Mouse (Mus musculus) midbrain, embryonic 15.5 days (tissue): Measurements from ENCODE around the gene Ccnd2. TPM values are rescaled to one million over a fixed set of nuclear protein-coding genes. Genes with fewer than 3 reads are reported as not detected.

Experiments used
- ATAC-seq: fragments of 200-750 bp; cut with Nextera tagmentation; replicated peaks from 2 replicates; pipeline ENCODE4 v1.8.0; 2017; ENCODE audit warnings: moderate TSS enrichment
- H3K27ac ChIP-seq: fragments of 300-500 bp; sonication (generic); 2 replicates; pipeline ENCODE4 v1.5.1; 2015; ENCODE audit warnings: mild to moderate bottlenecking, inconsistent platforms
- H3K27me3 ChIP-seq: fragments of 300-500 bp; sonication (generic); replicated peaks from 2 replicates; pipeline ENCODE4 v1.6.1; 2015; ENCODE audit warnings: inconsistent platforms
- H3K36me3 ChIP-seq: fragments of 300-500 bp; sonication (generic); replicated peaks from 2 replicates; pipeline ENCODE4 v1.6.1; 2015; ENCODE audit warnings: inconsistent platforms
- H3K4me1 ChIP-seq: fragments of 300-500 bp; sonication (generic); 2 replicates; pipeline ENCODE4 v1.6.1; 2015; ENCODE audit warnings: inconsistent platforms
- H3K4me2 ChIP-seq: fragments of 300-500 bp; sonication (generic); 2 replicates; pipeline ENCODE4 v1.6.1; 2015; ENCODE audit warnings: inconsistent platforms, mild to moderate bottlenecking, moderate library complexity
- H3K4me3 ChIP-seq: fragments of 300-500 bp; sonication (generic); 2 replicates; pipeline ENCODE4 v1.5.1; 2015; ENCODE audit warnings: mild to moderate bottlenecking, inconsistent platforms
- H3K9ac ChIP-seq: fragments of 300-500 bp; sonication (generic); 2 replicates; pipeline ENCODE4 v1.6.1; 2015; ENCODE audit warnings: mild to moderate bottlenecking, inconsistent platforms
- H3K9me3 ChIP-seq: fragments of 300-500 bp; sonication (generic); 2 replicates; pipeline ENCODE4 v1.6.1; 2016; ENCODE audit warnings: inconsistent platforms
- WGBS: fragments of 180-500 bp; shearing (Covaris S2); methylation state at CpG from one replicate; pipeline ENCODE4 v1.1.7; 2015; ENCODE audit warnings: mixed read lengths; 5-methylcytosine and 5-hydroxymethylcytosine counted together
- polyA plus RNA-seq: library from polyadenylated mRNA; unstranded; fragments of >200 nt; fragmentation: Nextera tagmentation; extraction: Ambion mirVana; gene quantifications from 2 replicates; pipeline ENCODE4 v1.2.1, GENCODE M21; 2015

The Ccnd2 gene
- polyA plus RNA-seq, 1 experiment from 2014 or later: 320 TPM

GRCm38 (mm10) chr6:127122996-127123395 is 29.0 kb downstream of the Ccnd2 start:
- H3K4me1 ChIP-seq: no peaks in the 10 kb centered on the region
- no peak overlapping the region for H3K4me2 ChIP-seq
- H3K36me3 ChIP-seq: no peaks in the 10 kb centered on the region
- no peak overlapping the region for H3K4me3 ChIP-seq
- H3K9me3 ChIP-seq: no peaks in the 10 kb centered on the region
- no peaks in the 10 kb centered on the region for H3K27me3 ChIP-seq
- H3K9ac ChIP-seq: no peak overlapping the region
- no peak overlapping the region for H3K27ac ChIP-seq
- WGBS: 87% methylated on average over 5 of the region's 5 CpGs
- ATAC-seq: no peak

DNA sequence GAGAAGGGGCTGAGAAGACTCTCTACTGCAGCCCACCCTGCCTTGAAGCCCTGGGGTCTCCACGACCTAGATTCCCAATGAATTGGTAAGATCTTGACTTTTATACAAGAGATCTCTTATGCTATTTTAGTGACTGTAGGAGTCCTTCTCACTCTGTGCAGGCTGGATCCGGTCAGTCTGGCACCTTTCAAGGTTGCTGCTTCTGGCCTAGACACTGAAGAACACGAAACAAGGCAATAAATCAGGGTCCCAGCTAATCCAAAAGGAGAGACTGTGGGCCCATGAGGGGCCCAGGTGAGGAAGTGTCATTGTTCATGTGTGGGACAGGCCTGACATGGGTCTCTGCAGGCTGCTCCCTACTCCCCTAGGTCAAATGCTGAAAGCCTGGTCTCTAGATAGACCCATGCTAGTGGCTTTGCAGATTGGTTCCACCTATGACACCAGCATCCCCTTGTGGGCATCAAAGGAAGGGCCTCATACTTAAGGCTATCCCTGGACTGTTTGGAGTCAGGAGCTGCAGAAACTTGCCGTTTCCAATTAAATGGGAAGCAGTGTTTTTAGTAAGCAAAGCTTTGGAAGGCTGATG is 29.7 kb downstream of the Ccnd2 start:
- ATAC-seq: no peak
- WGBS: 80% methylated on average over 4 of the region's 4 CpGs
- H3K27ac ChIP-seq: no peak overlapping the region

GRCm38 (mm10) chr6:127114753-127115456 is 37.1 kb downstream of the Ccnd2 start:
- WGBS: 39% methylated on average over 23 of the region's 23 CpGs
- H3K27me3 ChIP-seq: no peaks in the 10 kb centered on the region
- H3K4me3 ChIP-seq: no peak overlapping the region
- no peak overlapping the region for H3K9ac ChIP-seq
- peak overlapping the region; percentile 55; the same call in 1 of the 2 replicates for H3K27ac ChIP-seq
- ATAC-seq: peak; percentile 70; the same call in 1 of the 2 replicates
- H3K36me3 ChIP-seq: no peaks in the 10 kb centered on the region
- H3K9me3 ChIP-seq: no peaks in the 10 kb centered on the region
- 0 out of 2 replicates have a peak, but pooled peaks cover 8% of the 10 kb centered on the region for H3K4me1 ChIP-seq
- no peak overlapping the region for H3K4me2 ChIP-seq

More for the DNA sequence above, 29.7 kb downstream of the Ccnd2 start:
- Histone ChIP-seq H3K4me3 (no peak overlapping the region), H3K4me1 (no peaks in the 10 kb centered on the region), H3K9ac (no peak overlapping the region), H3K27me3 (no peaks in the 10 kb centered on the region), H3K9me3 (no peaks in the 10 kb centered on the region), H3K36me3 (no peaks in the 10 kb centered on the region), H3K4me2 (no peak overlapping the region)

- H3K27me3 ChIP-seq: no peaks in the 10 kb centered on the region
- H3K9ac ChIP-seq: peak within 1 kb of the TSS; percentile 47
- peak; percentile 100 for ATAC-seq
- H3K9me3 ChIP-seq: no peaks in the 10 kb centered on the region
- H3K4me1 ChIP-seq: peaks cover 19% of the 10 kb centered on the region
- WGBS: under 1% methylated on average over 37 of the region's 37 CpGs
- peak within 1 kb of the TSS; percentile 53 for H3K27ac ChIP-seq
- H3K4me2 ChIP-seq: peak within 1 kb of the TSS; percentile 72
- no peaks in the 10 kb centered on the region for H3K36me3 ChIP-seq
- peak within 1 kb of the TSS; percentile 58 for H3K4me3 ChIP-seq
Observed at GRCm38 (mm10) chr6:127109402-127109930, 42.5 kb downstream of the Ccnd2 start, which contains the start of gene Tigar. Gene Tigar, minus strand, starts transcription at chr6:127109557.

DNA sequence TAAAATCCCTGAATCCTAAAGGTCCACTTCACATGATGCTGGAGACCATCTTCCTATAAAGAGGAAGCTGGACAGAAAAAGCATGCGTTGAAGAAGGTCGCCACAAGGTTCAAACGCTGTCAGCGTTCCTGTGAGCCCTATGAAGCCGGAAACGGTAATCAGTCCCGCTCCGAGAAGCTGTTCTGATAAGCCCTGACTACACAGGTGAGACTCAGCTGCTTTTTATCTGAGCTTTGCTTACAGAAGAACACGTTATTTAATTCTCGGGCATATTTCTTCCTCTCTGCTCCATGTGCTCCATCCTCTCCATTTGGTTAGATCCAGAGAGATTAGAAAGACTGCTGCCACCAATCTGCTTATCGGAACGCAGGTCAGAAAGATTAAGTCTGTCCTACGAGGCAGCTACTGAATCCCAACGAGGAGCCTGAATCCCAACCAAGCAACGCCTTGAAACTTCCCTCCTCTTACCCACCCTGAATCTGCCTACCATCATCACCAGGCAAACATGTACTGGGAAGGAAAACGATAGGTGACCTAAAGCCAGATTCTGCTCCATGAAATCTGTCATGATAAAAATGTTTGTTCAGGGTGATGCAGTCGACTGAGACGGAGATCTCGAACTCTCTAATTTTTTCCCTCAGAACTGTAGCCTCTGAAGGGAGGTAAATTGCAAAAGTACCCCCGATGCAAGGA is 43.5 kb downstream of the Ccnd2 start:
- no peak for ATAC-seq
- H3K4me1 ChIP-seq: peaks cover 19% of the 10 kb centered on the region
- peak overlapping the region; percentile 47; the same call in 1 of the 2 replicates for H3K9ac ChIP-seq
- peak overlapping the region; percentile 58 for H3K4me3 ChIP-seq
- peak overlapping the region; percentile 72 for H3K4me2 ChIP-seq
- H3K27me3 ChIP-seq: no peaks in the 10 kb centered on the region
- 44% methylated on average over 20 of the region's 20 CpGs for WGBS
- no peak overlapping the region for H3K27ac ChIP-seq
- H3K36me3 ChIP-seq: no peaks in the 10 kb centered on the region
- no peaks in the 10 kb centered on the region for H3K9me3 ChIP-seq

DNA sequence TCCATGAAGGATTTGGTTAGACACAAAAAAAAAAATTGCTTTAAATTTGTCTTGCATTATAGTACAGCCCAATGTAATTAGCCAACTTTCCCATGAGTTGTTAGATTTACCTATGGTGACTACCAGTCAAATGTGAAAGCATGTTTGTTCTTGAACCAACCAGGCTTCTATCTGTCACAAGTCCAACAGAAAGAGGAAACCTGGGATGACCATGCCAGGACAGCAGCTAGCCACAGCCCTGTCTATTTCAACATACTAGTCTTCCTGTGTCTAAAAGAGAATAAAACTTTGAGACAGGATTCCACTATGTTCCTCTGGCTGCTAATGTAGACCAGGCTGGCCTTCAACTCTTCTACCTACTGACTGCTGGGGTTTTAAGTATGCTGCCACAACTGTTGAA is 44.6 kb downstream of the Ccnd2 start:
- no peaks in the 10 kb centered on the region for H3K36me3 ChIP-seq
- ATAC-seq: no peak
- peaks cover 19% of the 10 kb centered on the region for H3K4me1 ChIP-seq

DNA sequence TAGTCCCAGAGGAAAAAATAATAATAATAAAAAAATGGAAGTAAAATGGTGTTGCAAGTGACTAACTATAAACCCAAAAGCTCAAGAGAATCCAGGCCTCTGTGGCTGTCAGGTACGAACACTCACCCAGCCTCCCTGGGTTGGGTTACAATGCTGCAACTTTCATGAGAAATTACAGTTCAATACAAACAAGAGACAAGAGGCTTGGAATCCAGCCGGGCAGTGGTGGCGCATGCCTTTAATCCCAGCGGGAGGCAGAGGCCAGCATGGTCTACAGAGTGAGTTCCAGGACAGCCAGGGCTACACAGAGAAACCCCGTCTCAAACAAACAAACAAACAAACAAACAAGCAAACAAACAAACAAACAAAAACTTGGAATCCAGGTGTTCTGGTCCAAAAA is 45.3 kb downstream of the Ccnd2 start:
- Histone ChIP-seq H3K4me3 (no peak overlapping the region), H3K9ac (no peak overlapping the region), H3K4me1 (peaks cover 19% of the 10 kb centered on the region), H3K9me3 (no peaks in the 10 kb centered on the region), H3K27ac (no peak overlapping the region), H3K4me2 (no peak overlapping the region), H3K36me3 (no peaks in the 10 kb centered on the region), H3K27me3 (no peaks in the 10 kb centered on the region)
- 46% methylated on average over 5 of the region's 5 CpGs for WGBS
- no peak for ATAC-seq

More for the DNA sequence above, 44.6 kb downstream of the Ccnd2 start:
- no peak overlapping the region for H3K9ac ChIP-seq
- H3K4me2 ChIP-seq: no peak overlapping the region
- H3K4me3 ChIP-seq: no peak overlapping the region
- no peaks in the 10 kb centered on the region for H3K9me3 ChIP-seq
- no peak overlapping the region for H3K27ac ChIP-seq
- H3K27me3 ChIP-seq: no peaks in the 10 kb centered on the region

- no peak overlapping the region for H3K4me3 ChIP-seq
- H3K27ac ChIP-seq: no peak overlapping the region
- H3K9ac ChIP-seq: no peak overlapping the region
- no peaks in the 10 kb centered on the region for H3K9me3 ChIP-seq
- 80% methylated on average over 5 of the region's 5 CpGs for WGBS
- no peak overlapping the region for H3K4me2 ChIP-seq
- H3K36me3 ChIP-seq: peaks cover 4% of the 10 kb centered on the region; the same call in 1 of the 2 replicates
- no peaks in the 10 kb centered on the region for H3K27me3 ChIP-seq
- no peak for ATAC-seq
- peaks cover 19% of the 10 kb centered on the region for H3K4me1 ChIP-seq
Observed at GRCm38 (mm10) chr6:127106189-127106588, 45.8 kb downstream of the Ccnd2 start.

DNA sequence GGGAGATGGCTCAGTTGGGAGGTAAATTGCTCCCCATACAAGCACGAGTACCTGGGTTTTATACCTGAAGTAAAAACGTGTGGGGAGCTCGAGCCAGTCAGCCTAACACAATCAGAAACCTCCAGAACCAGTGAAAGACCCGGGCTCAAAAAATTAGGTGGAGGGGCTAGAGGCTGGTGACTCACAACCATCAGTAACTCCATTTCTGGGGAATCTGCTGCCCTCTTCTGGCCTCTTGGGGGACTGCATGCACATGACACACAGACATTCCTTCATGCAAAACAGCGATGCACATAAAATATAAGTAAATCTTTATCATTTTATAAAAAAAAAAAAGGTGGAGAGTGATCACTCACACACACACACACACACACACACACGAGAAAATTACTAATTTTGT is 46.9 kb downstream of the Ccnd2 start:
- Histone ChIP-seq H3K4me3 (no peak overlapping the region), H3K9ac (no peak overlapping the region), H3K27ac (no peak overlapping the region), H3K9me3 (no peaks in the 10 kb centered on the region), H3K4me2 (no peak overlapping the region), H3K36me3 (peaks cover 11% of the 10 kb centered on the region; the same call in 1 of the 2 replicates), H3K27me3 (no peaks in the 10 kb centered on the region), H3K4me1 (peaks cover 19% of the 10 kb centered on the region)
- 72% methylated on average over 6 of the region's 6 CpGs for WGBS
- no peak for ATAC-seq

- Histone ChIP-seq H3K4me1 (peaks cover 15% of the 10 kb centered on the region), H3K36me3 (peaks cover 11% of the 10 kb centered on the region; the same call in 1 of the 2 replicates), H3K9me3 (no peaks in the 10 kb centered on the region), H3K27me3 (no peaks in the 10 kb centered on the region), H3K9ac (no peak overlapping the region), H3K4me2 (no peak overlapping the region), H3K27ac (no peak overlapping the region), H3K4me3 (no peak overlapping the region)
- WGBS: 92% methylated on average over 7 of the region's 7 CpGs
- no peak for ATAC-seq
Observed at GRCm38 (mm10) chr6:127104396-127105029, 47.5 kb downstream of the Ccnd2 start.

- H3K4me3 ChIP-seq: no peak overlapping the region
- H3K4me2 ChIP-seq: no peak overlapping the region
- 95% methylated on average over 6 of the region's 6 CpGs for WGBS
- H3K4me1 ChIP-seq: peaks cover 13% of the 10 kb centered on the region
- H3K9me3 ChIP-seq: no peaks in the 10 kb centered on the region
- no peak overlapping the region for H3K9ac ChIP-seq
- no peak overlapping the region for H3K27ac ChIP-seq
- no peak for ATAC-seq
- peaks cover 11% of the 10 kb centered on the region; the same call in 1 of the 2 replicates for H3K36me3 ChIP-seq
- H3K27me3 ChIP-seq: no peaks in the 10 kb centered on the region
Observed at GRCm38 (mm10) chr6:127103506-127104275, 48.3 kb downstream of the Ccnd2 start.
